Mouse (Mus musculus) intestine, embryonic 14.5 days (tissue): Measurements from ENCODE around the gene Gpank1. TPM values are rescaled to one million over a fixed set of nuclear protein-coding genes. Genes with fewer than 3 reads are reported as not detected.

Experiments used
- ATAC-seq: fragments of 200-750 bp; cut with Nextera tagmentation; replicated peaks from 2 replicates; pipeline ENCODE4 v1.8.0; 2017; ENCODE audit warnings: low read depth, moderate number of reproducible peaks, moderate TSS enrichment, moderate library complexity; ENCODE audit not compliant: low FRiP score, low TSS enrichment
- DNase-seq: peaks from one replicate; pipeline ENCODE4 v3.0.0-alpha.2; 2018; ENCODE audit warnings: low spot score
- H3K27ac ChIP-seq: fragments of 300-500 bp; sonication (generic); 2 replicates; pipeline ENCODE4 v1.5.1; 2014; ENCODE audit warnings: low read depth, mild to moderate bottlenecking, control low read depth
- H3K27me3 ChIP-seq: fragments of 300-500 bp; sonication (generic); replicated peaks from 2 replicates; pipeline ENCODE4 v1.6.1; 2014; ENCODE audit warnings: low read length, control low read depth; ENCODE audit not compliant: control insufficient read depth, insufficient read depth
- H3K36me3 ChIP-seq: fragments of 300-500 bp; sonication (generic); 2 replicates; pipeline ENCODE4 v1.6.1; 2014; ENCODE audit warnings: low read length, control low read depth; ENCODE audit not compliant: control insufficient read depth, insufficient read depth
- H3K4me1 ChIP-seq: fragments of 300-500 bp; sonication (generic); replicated peaks from 2 replicates; pipeline ENCODE4 v1.6.1; 2014; ENCODE audit warnings: low read length, control low read depth, mixed read lengths; ENCODE audit not compliant: control insufficient read depth, insufficient read depth
- H3K4me2 ChIP-seq: fragments of 300-500 bp; sonication (generic); 2 replicates; pipeline ENCODE4 v1.6.1; 2014; ENCODE audit warnings: low read length
- H3K4me3 ChIP-seq: fragments of 300-500 bp; sonication (generic); 2 replicates; pipeline ENCODE4 v1.5.1; 2014; ENCODE audit warnings: low read depth, low read length, control low read depth, mixed read lengths
- H3K9ac ChIP-seq: fragments of 300-500 bp; sonication (generic); 2 replicates; pipeline ENCODE4 v1.6.1; 2014; ENCODE audit warnings: mild to moderate bottlenecking, low read length
- H3K9me3 ChIP-seq: fragments of 300-500 bp; sonication (generic); 2 replicates; pipeline ENCODE4 v1.6.1; 2016; ENCODE audit warnings: low read length, control low read depth; ENCODE audit not compliant: control insufficient read depth
- WGBS: fragments of 180-500 bp; shearing (Covaris S2); extraction: QIAGEN DNeasy Blood & Tissue Kit; methylation state at CpG from one replicate; pipeline ENCODE4 v1.1.7; 2014; 5-methylcytosine and 5-hydroxymethylcytosine counted together
- polyA plus RNA-seq: library from polyadenylated mRNA; unstranded; fragments of >200 nt; fragmentation: Nextera tagmentation; extraction: Ambion mirVana; gene quantifications from 2 replicates; pipeline ENCODE4 v1.2.1, GENCODE M21; 2014

The Gpank1 gene
- polyA plus RNA-seq, 1 experiment from 2014 or later, result 19.7 TPM

- no peak for DNase-seq
- H3K4me1 ChIP-seq, result no peaks in the 10 kb centered on the region
- 90% methylated on average over 33 of the region's 33 CpGs for WGBS
Observed at GRCm38 (mm10) chr17:35156461-35157200, 35.4 kb downstream of the Gpank1 start.

GRCm38 (mm10) chr17:35157254-35157653, 36.0 kb downstream of the Gpank1 start:
- Histone ChIP-seq H3K9me3 (no peaks in the 10 kb centered on the region), H3K27me3 (no peaks in the 10 kb centered on the region), H3K4me2 (no peak overlapping the region), H3K27ac (no peak overlapping the region), H3K4me3 (no peak overlapping the region), H3K36me3 (peaks cover 100% of the 10 kb centered on the region), H3K9ac (no peak overlapping the region), H3K4me1 (no peaks in the 10 kb centered on the region)
- WGBS, result 88% methylated on average over 8 of the region's 8 CpGs
- DNase-seq (no peak), ATAC-seq (no peak)

More at GRCm38 (mm10) chr17:35156461-35157200, 35.4 kb downstream of the Gpank1 start:
- ATAC-seq, result no peak
- Histone ChIP-seq H3K4me3 (no peak overlapping the region), H3K9me3 (no peaks in the 10 kb centered on the region), H3K27ac (no peak overlapping the region), H3K4me2 (no peak overlapping the region), H3K36me3 (peaks cover 100% of the 10 kb centered on the region), H3K27me3 (no peaks in the 10 kb centered on the region), H3K9ac (no peak overlapping the region)

- Histone ChIP-seq H3K9me3 (no peaks in the 10 kb centered on the region), H3K4me1 (peaks cover 3% of the 10 kb centered on the region), H3K9ac (no peak overlapping the region), H3K27me3 (no peaks in the 10 kb centered on the region), H3K27ac (no peak overlapping the region), H3K36me3 (peaks cover 97% of the 10 kb centered on the region), H3K4me3 (no peak overlapping the region), H3K4me2 (no peak overlapping the region)
- DNase-seq, result no peak
- WGBS, result 89% methylated on average over 8 of the region's 8 CpGs
- no peak for ATAC-seq
Observed at GRCm38 (mm10) chr17:35157661-35158175, 36.5 kb downstream of the Gpank1 start.

GRCm38 (mm10) chr17:35158850-35159593, 37.8 kb downstream of the Gpank1 start:
- peaks cover 86% of the 10 kb centered on the region for H3K36me3 ChIP-seq
- ATAC-seq (no peak), DNase-seq (no peak)
- no peak overlapping the region for H3K9ac ChIP-seq
- H3K27ac ChIP-seq, result no peak overlapping the region
- no peaks in the 10 kb centered on the region for H3K9me3 ChIP-seq
- H3K4me1 ChIP-seq, result peaks cover 10% of the 10 kb centered on the region
- 92% methylated on average over 16 of the region's 16 CpGs for WGBS
- no peak overlapping the region for H3K4me3 ChIP-seq
- no peak overlapping the region for H3K4me2 ChIP-seq
- no peaks in the 10 kb centered on the region for H3K27me3 ChIP-seq

GRCm38 (mm10) chr17:35159638-35160037, 38.4 kb downstream of the Gpank1 start:
- WGBS, result 91% methylated on average over 7 of the region's 7 CpGs
- Histone ChIP-seq H3K9me3 (no peaks in the 10 kb centered on the region), H3K4me3 (no peak overlapping the region), H3K27ac (no peak overlapping the region), H3K4me1 (peaks cover 10% of the 10 kb centered on the region), H3K27me3 (no peaks in the 10 kb centered on the region), H3K4me2 (no peak overlapping the region), H3K36me3 (peaks cover 80% of the 10 kb centered on the region), H3K9ac (no peak overlapping the region)
- ATAC-seq (no peak), DNase-seq (no peak)

- no peaks in the 10 kb centered on the region for H3K27me3 ChIP-seq
- H3K4me2 ChIP-seq, result no peak overlapping the region
- no peaks in the 10 kb centered on the region for H3K9me3 ChIP-seq
- no peak overlapping the region for H3K27ac ChIP-seq
- no peak overlapping the region for H3K9ac ChIP-seq
- H3K36me3 ChIP-seq, result peaks cover 62% of the 10 kb centered on the region
- 84% methylated on average over 11 of the region's 11 CpGs for WGBS
- no peak overlapping the region for H3K4me3 ChIP-seq
- peaks cover 19% of the 10 kb centered on the region for H3K4me1 ChIP-seq
- ATAC-seq (no peak), DNase-seq (no peak)
Observed at GRCm38 (mm10) chr17:35161421-35161820, 40.2 kb downstream of the Gpank1 start.

GRCm38 (mm10) chr17:35162121-35162520, 40.9 kb downstream of the Gpank1 start:
- ATAC-seq (no peak), DNase-seq (no peak)
- peaks cover 55% of the 10 kb centered on the region for H3K36me3 ChIP-seq
- peaks cover 19% of the 10 kb centered on the region for H3K4me1 ChIP-seq
- no peak overlapping the region for H3K27ac ChIP-seq
- no peaks in the 10 kb centered on the region for H3K9me3 ChIP-seq
- H3K9ac ChIP-seq, result no peak overlapping the region; the same call in 1 of the 2 replicates
- 70% methylated on average over 14 of the region's 14 CpGs for WGBS
- H3K4me2 ChIP-seq, result no peak overlapping the region; the same call in 1 of the 2 replicates
- no peaks in the 10 kb centered on the region for H3K27me3 ChIP-seq
- H3K4me3 ChIP-seq, result peak overlapping the region; percentile 65; the same call in 1 of the 2 replicates

GRCm38 (mm10) chr17:35162730-35163129, 41.5 kb downstream of the Gpank1 start:
- peaks cover 49% of the 10 kb centered on the region for H3K36me3 ChIP-seq
- no peaks in the 10 kb centered on the region for H3K9me3 ChIP-seq
- peak overlapping the region; percentile 65 for H3K4me3 ChIP-seq

More at GRCm38 (mm10) chr17:35162730-35163129, 41.5 kb downstream of the Gpank1 start:
- no peaks in the 10 kb centered on the region for H3K27me3 ChIP-seq
- peaks cover 19% of the 10 kb centered on the region for H3K4me1 ChIP-seq
- DNase-seq (no peak), ATAC-seq (no peak)
- peak overlapping the region; percentile 87 for H3K9ac ChIP-seq
- WGBS, result 40% methylated on average over 12 of the region's 12 CpGs
- peak overlapping the region; percentile 5; the same call in 1 of the 2 replicates for H3K27ac ChIP-seq
- peak overlapping the region; percentile 98 for H3K4me2 ChIP-seq
